Mouse (Mus musculus): ENCODE results near the gene Rpgr. TPM values are rescaled to one million over a fixed set of nuclear protein-coding genes. Genes with fewer than 3 reads are reported as not detected.

Rpgr gene
- total and polyA plus RNA-seq, 2 experiments, result 0.42 to 2.0 TPM

GRCm38 (mm10) chrX:10205937-10206336 is 10.8 kb downstream of the Rpgr start:
- no peak overlapping the region for H3K27ac ChIP-seq (replicated peaks; ENCODE audit: insufficient read depth, low read depth, low read length)
- no peaks in the 10 kb centered on the region for H3K79me2 ChIP-seq (ENCODE audit: control insufficient read depth, insufficient read depth, low read length)
- H3K9ac ChIP-seq (ENCODE audit: low read depth, low read length), result no peak overlapping the region
- DNase-seq (ENCODE audit: extremely low read depth, low read depth, low spot score), result no peak
- no peak overlapping the region for H3K4me3 ChIP-seq (ENCODE audit: insufficient read depth, low read depth, low read length)
- H3K4me1 ChIP-seq (ENCODE audit: control insufficient read depth, insufficient read depth, low read length), result no peaks in the 10 kb centered on the region
- H3K27me3 ChIP-seq (ENCODE audit: control insufficient read depth, insufficient read depth, low read length), result no peaks in the 10 kb centered on the region
- TF ChIP-seq POLR2A (IDR thresholded peaks at IDR 0.05; ENCODE audit: extremely low read depth, insufficient read depth, low read length) (no peak), CTCF (IDR thresholded peaks at IDR 0.05; ENCODE audit: low read depth, low read length) (no peak)
- H3K36me3 ChIP-seq (ENCODE audit: control insufficient read depth, insufficient read depth, low read length), result no peaks in the 10 kb centered on the region; the same call in 1 of the 2 replicates
- 90% methylated on average over 5 of the region's 5 CpGs for WGBS

GRCm38 (mm10) chrX:10201289-10201688 is 15.4 kb downstream of the Rpgr start:
- DNase-seq (ENCODE audit: extremely low read depth, low read depth, low spot score), result peak; percentile 13
- Histone ChIP-seq H3K79me2 (ENCODE audit: control insufficient read depth, insufficient read depth, low read length) (no peaks in the 10 kb centered on the region), H3K9ac (ENCODE audit: low read depth, low read length) (no peak overlapping the region), H3K27ac (replicated peaks; ENCODE audit: insufficient read depth, low read depth, low read length) (no peak overlapping the region), H3K27me3 (ENCODE audit: control insufficient read depth, insufficient read depth, low read length) (no peaks in the 10 kb centered on the region), H3K4me1 (ENCODE audit: control insufficient read depth, insufficient read depth, low read length) (no peaks in the 10 kb centered on the region), H3K36me3 (ENCODE audit: control insufficient read depth, insufficient read depth, low read length) (no peaks in the 10 kb centered on the region; the same call in 1 of the 2 replicates), H3K4me3 (ENCODE audit: insufficient read depth, low read depth, low read length) (no peak overlapping the region)
- TF ChIP-seq CTCF (IDR thresholded peaks at IDR 0.05; ENCODE audit: low read depth, low read length) (0 out of 2 replicates have a peak, but pooled peaks have one; percentile 1), POLR2A (IDR thresholded peaks at IDR 0.05; ENCODE audit: extremely low read depth, insufficient read depth, low read length) (no peak)
- 22% methylated on average over 2 of the region's 2 CpGs for WGBS

GRCm38 (mm10) chrX:10152390-10152789 is 64.3 kb downstream of the Rpgr start:
- 74% methylated on average over 3 of the region's 3 CpGs for WGBS
- Histone ChIP-seq H3K4me3 (ENCODE audit: insufficient read depth, low read depth, low read length) (no peak overlapping the region), H3K79me2 (ENCODE audit: control insufficient read depth, insufficient read depth, low read length) (no peaks in the 10 kb centered on the region), H3K27ac (replicated peaks; ENCODE audit: insufficient read depth, low read depth, low read length) (no peak overlapping the region), H3K9ac (ENCODE audit: low read depth, low read length) (no peak overlapping the region), H3K36me3 (ENCODE audit: control insufficient read depth, insufficient read depth, low read length) (no peaks in the 10 kb centered on the region), H3K27me3 (ENCODE audit: control insufficient read depth, insufficient read depth, low read length) (no peaks in the 10 kb centered on the region), H3K4me1 (ENCODE audit: control insufficient read depth, insufficient read depth, low read length) (no peaks in the 10 kb centered on the region)
- no peak for DNase-seq (ENCODE audit: extremely low read depth, low read depth, low spot score)
- TF ChIP-seq POLR2A (IDR thresholded peaks at IDR 0.05; ENCODE audit: extremely low read depth, insufficient read depth, low read length) (no peak), CTCF (IDR thresholded peaks at IDR 0.05; ENCODE audit: low read depth, low read length) (no peak)

- no peaks in the 10 kb centered on the region for H3K4me1 ChIP-seq (ENCODE audit: control insufficient read depth, insufficient read depth, low read length)
- no peak for DNase-seq (ENCODE audit: extremely low read depth, low read depth, low spot score)
Observed at GRCm38 (mm10) chrX:10117065-10117719, 99.5 kb downstream of the Rpgr start, which contains the start of gene Srpx. TSS of gene Srpx (minus strand) at chrX:10117709.

GRCm38 (mm10) chrX:10115780-10116179 is 100.9 kb downstream of the Rpgr start:
- H3K27me3 ChIP-seq (ENCODE audit: control insufficient read depth, insufficient read depth, low read length), result no peaks in the 10 kb centered on the region

More at GRCm38 (mm10) chrX:10117065-10117719, 99.5 kb downstream of the Rpgr start, which contains the start of gene Srpx:
- Histone ChIP-seq H3K36me3 (ENCODE audit: control insufficient read depth, insufficient read depth, low read length) (no peaks in the 10 kb centered on the region), H3K79me2 (ENCODE audit: control insufficient read depth, insufficient read depth, low read length) (no peaks in the 10 kb centered on the region), H3K27me3 (ENCODE audit: control insufficient read depth, insufficient read depth, low read length) (no peaks in the 10 kb centered on the region), H3K27ac (replicated peaks; ENCODE audit: insufficient read depth, low read depth, low read length) (no peak within 1 kb of the TSS), H3K9ac (ENCODE audit: low read depth, low read length) (no peak within 1 kb of the TSS), H3K4me3 (ENCODE audit: insufficient read depth, low read depth, low read length) (no peak within 1 kb of the TSS)
- TF ChIP-seq POLR2A (IDR thresholded peaks at IDR 0.05; ENCODE audit: extremely low read depth, insufficient read depth, low read length) (no peak), CTCF (IDR thresholded peaks at IDR 0.05; ENCODE audit: low read depth, low read length) (no peak)
- 5% methylated on average over 19 of the region's 19 CpGs for WGBS

GRCm38 (mm10) chrX:10110736-10111135 is 106.0 kb downstream of the Rpgr start:
- H3K27ac ChIP-seq (replicated peaks; ENCODE audit: insufficient read depth, low read depth, low read length), result no peak overlapping the region
- TF ChIP-seq CTCF (IDR thresholded peaks at IDR 0.05; ENCODE audit: low read depth, low read length) (no peak), POLR2A (IDR thresholded peaks at IDR 0.05; ENCODE audit: extremely low read depth, insufficient read depth, low read length) (no peak)
- no peak overlapping the region for H3K4me3 ChIP-seq (ENCODE audit: insufficient read depth, low read depth, low read length)
- no peaks in the 10 kb centered on the region for H3K27me3 ChIP-seq (ENCODE audit: control insufficient read depth, insufficient read depth, low read length)
- H3K36me3 ChIP-seq (ENCODE audit: control insufficient read depth, insufficient read depth, low read length), result no peaks in the 10 kb centered on the region
- H3K79me2 ChIP-seq (ENCODE audit: control insufficient read depth, insufficient read depth, low read length), result no peaks in the 10 kb centered on the region
- 83% methylated on average over 1 of the region's 1 CpGs for WGBS
- no peaks in the 10 kb centered on the region for H3K4me1 ChIP-seq (ENCODE audit: control insufficient read depth, insufficient read depth, low read length)
- H3K9ac ChIP-seq (ENCODE audit: low read depth, low read length), result no peak overlapping the region
- no peak for DNase-seq (ENCODE audit: extremely low read depth, low read depth, low spot score)

More at GRCm38 (mm10) chrX:10115780-10116179, 100.9 kb downstream of the Rpgr start:
- 53% methylated on average over 3 of the region's 3 CpGs for WGBS
- no peaks in the 10 kb centered on the region for H3K36me3 ChIP-seq (ENCODE audit: control insufficient read depth, insufficient read depth, low read length)
- no peak overlapping the region for H3K27ac ChIP-seq (replicated peaks; ENCODE audit: insufficient read depth, low read depth, low read length)
- no peaks in the 10 kb centered on the region for H3K4me1 ChIP-seq (ENCODE audit: control insufficient read depth, insufficient read depth, low read length)
- no peak overlapping the region for H3K4me3 ChIP-seq (ENCODE audit: insufficient read depth, low read depth, low read length)
- DNase-seq (ENCODE audit: extremely low read depth, low read depth, low spot score), result no peak
- no peak for TF ChIP-seq POLR2A (IDR thresholded peaks at IDR 0.05; ENCODE audit: extremely low read depth, insufficient read depth, low read length)
- TF ChIP-seq CTCF (IDR thresholded peaks at IDR 0.05; ENCODE audit: low read depth, low read length), result no peak
- H3K79me2 ChIP-seq (ENCODE audit: control insufficient read depth, insufficient read depth, low read length), result no peaks in the 10 kb centered on the region
- no peak overlapping the region for H3K9ac ChIP-seq (ENCODE audit: low read depth, low read length)
